Mouse (Mus musculus) spleen, postnatal 10 days (tissue): ENCODE measurements around the gene Pik3c2a.

Experiments
- DNase-seq, 2 experiments: peaks; one replicate each; pipeline ENCODE4 v3.0.0; 2021 to 2022; ENCODE audit warnings: low spot score in 2 of 2

Gene Pik3c2a

DNA sequence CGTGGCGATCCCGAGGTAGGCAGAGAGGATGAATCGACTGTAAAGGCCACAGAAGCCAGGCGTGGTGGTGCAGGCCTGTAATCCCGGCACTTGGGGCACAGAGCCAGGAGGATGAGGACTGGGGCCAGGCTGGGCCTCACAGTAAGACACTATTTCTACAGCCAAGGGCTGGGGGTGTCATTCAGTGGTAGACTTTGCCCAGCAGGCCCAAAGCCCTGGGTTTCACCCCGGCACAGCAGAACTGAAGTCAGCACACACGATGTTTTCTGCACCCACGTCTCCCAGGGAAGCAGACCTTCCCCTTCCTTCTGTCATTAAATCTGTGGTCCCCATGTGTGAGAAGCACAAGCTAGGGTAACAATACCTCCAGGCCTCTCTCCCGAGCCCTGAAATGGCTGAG, 144.9 kb downstream of the Pik3c2a start:
- no peak for DNase-seq

DNA sequence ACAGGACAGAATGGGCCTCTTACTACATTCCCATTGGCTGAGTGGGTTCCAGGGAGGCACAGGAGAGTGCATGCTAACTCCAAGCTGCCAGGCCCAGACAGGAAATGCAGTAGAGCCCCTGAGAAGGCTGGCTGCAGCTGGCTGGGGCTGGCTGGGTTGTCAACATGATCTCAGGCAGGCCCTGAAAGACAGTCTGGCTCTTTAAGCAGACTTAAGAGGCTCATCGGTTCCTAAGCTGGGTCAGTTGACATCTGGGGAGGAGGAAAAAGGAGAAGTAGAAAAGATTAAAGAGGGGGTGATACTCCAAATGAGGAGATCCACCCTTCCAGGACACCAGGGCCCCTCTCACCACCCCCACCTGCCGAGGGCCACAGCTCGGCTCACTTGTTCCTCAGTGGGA, 148.3 kb downstream of the Pik3c2a start:
- peak in 1 of 2 experiments; percentile 30 for DNase-seq

DNA sequence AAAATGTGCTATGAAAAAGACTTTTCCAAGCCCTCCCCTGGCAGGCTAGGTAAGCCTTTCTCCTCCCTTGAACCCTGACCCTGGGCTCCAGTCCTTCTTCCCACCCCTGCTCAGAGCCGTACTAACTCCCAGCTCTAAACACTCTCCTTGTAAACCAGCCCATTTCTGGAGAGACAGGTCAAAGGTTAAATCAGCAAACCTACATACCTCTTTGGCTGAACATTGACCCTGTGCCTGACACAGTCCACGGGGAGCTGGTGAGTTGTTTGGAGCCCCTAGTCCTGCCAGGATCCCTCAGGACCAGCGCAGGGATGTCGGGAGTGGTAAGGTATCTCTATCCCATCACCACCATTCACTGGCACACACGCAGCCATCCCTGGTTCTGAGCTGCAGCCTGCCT, 150.9 kb downstream of the Pik3c2a start:
- no peak for DNase-seq

DNA sequence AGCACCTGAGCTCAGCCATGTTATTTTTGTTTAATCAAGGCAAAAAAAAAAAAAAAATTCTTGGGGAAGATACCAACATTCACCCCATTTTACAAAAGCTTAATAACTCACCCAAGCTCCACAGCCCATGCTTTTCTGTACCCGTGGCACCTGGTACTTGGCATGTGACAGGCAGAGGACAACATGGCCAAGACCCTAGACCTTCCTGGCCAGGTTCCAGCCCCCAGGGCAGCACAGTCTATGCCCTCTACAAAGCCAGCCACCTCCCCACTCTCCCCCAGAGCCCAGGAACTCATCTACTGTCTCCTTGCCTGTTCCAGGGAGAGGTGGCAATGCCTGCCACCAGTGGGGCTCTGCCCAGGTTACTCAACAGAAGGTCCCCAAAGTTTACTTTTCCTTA, 152.7 kb downstream of the Pik3c2a start:
- no peak for DNase-seq

DNA sequence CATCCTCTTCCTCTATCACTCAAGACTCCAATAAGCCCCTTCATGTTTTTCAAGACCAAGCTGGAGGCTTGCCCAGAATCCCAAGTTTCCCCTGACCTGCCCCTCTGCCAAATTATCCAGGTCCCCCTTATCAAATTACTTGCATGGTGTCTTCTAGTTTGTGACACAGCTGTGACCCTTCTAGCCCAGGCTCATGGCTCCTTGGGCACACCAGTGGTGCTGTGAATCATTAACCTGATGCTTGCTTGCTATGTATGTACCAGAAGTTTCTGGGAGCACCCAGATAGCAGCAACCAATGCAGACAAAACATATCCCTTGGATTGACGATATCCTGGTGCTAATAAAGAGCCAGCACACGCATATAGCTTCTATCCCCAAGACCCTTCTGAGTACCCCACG, 154.3 kb downstream of the Pik3c2a start:
- DNase-seq, result no peak

DNA sequence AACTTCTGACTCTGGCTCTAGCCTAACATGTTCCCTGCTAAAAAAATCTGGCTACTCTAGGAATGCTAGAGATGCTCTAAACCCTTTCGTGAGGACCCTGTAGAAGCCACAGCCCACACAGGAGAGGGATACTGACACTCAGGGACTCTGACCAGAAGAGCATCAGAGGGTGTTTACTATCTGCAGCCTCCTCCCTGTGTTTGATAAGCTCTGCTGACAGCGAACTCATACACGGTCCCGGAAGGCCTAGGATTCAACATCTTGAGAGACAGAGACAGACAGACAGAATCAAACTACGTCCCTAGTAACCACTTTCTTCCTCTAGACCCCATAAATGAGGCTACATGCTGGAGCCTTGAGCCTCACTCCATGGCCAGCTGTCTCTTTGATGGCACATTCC, 155.3 kb downstream of the Pik3c2a start:
- no peak for DNase-seq
